Mouse (Mus musculus): Measurements from ENCODE around the gene Ankrd54. TPM values are rescaled to one million over a fixed set of nuclear protein-coding genes. Genes with fewer than 3 reads are reported as not detected.

Gene Ankrd54
- polyA plus RNA-seq (2014; fragmentation: Illumina TruSeq; extraction: RNeasy Lipid Tissue Mini Kit (QIAGEN cat#74804); ENCODE audit: low read depth, low replicate concordance) = 1.1 TPM

DNA sequence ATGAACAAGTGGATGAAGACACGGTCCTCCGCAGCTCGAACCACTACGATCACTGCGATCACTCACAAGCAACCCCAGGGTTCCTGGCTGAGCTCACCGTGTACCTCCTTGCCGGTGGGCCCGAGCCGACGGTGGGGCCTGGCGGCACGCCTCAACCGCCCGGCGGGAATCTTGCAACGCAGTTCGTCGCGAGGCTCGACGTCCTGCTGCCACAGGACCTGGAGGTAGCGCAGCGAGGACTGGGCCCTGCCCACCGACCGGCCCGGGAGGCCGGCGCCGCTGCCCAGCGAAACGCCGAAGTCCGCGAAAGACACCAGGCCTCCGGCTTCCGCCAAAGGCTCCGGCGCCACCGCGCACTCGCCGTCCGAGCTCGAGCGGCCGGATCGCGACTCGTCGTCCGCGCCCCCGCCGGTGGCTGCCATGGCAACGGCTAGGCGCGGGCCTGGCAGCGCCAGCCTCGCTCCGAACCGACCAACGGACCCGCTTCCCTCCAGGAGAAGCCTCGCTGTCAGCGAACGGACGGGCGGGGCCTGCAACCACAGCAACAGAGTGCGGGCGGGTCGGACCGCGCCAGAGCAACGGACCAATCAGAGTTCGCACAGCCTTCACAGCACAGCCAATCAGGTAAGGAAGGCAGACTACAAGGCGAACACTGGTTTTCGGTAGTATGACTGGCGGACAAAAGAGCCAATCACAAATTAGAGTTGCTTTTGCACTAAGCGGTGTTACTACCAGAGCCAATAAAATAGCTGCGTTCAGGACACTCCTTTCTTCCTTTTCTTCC lies at the start of gene Ankrd54:
TSS of gene Ankrd54 (minus strand) at position 518 of the 784 bp plus-strand sequence.

GRCm38 (mm10) chr15:79108421-79109320 lies 46.0 kb upstream of the Ankrd54 start, which contains the start of gene Micall1:
Micall1 (plus strand) TSS chr15:79108898.

DNA sequence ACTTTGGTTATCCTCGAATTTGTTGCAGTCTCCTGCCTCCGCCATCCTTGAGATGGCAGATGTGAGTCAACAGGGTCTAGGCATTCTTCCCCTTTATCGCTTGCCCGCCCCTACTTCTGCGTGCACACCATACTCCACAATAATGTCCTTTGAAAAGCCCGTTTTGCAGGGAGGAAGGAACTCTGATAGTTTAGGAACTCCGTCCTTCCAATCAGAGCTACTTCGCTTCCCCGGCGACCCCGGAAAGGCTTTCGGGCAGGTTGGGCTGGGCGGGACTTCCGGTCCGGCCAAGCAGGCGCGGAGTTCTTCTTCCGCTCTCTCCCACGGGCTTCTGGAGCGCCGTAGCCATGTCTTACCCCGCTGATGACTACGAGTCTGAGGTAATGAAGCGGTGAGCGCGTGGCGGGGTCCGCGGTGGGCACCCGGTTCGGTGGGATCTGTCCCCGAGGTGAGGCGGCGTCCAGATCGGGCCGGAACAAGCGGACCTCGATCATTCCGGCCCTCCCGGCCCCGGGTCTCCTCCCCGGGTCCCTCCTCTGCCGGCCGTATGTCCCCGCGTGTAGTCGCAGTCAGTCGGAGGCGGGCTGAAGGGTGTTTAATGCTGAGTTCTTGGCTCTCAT lies 12.3 kb upstream of the Ankrd54 start, which contains the start of gene Eif3l:
TSS of gene Eif3l (plus strand) at position 267 of the 620 bp plus-strand sequence.

DNA sequence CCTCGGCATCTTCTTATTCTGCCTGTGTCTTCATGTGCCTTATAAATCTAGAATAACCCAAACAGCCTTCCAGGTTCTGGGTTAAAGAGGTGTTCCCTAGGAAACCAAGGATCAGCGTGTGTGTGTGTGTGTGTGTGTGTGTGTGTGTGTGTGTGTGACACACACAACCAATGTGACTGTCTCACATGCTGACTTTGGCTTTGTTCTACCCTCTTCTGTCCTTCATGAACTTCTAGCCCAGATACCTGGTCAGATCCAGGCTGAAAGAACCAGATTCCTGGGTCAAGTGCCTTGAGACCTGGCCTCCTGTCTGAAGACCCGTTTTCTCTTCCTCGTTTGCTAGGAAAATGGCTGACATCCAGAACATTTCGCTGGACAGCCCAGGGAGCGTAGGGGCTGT lies 21.1 kb downstream of the Ankrd54 start, which contains the start of gene Galr3:
TSS of gene Galr3 (plus strand) at position 301 of the 400 bp plus-strand sequence.

GRCm38 (mm10) chr15:79028237-79028738 lies 34.4 kb downstream of the Ankrd54 start, which contains the start of gene H1f0:
H1f0 (plus strand) TSS chr15:79028450.

Other genes with a start within 250 kb of the Ankrd54 start
- gene Cdc42ep1, start 220.3 kb downstream of the Ankrd54 start, polyA plus RNA-seq (2014; fragmentation: Illumina TruSeq; extraction: RNeasy Lipid Tissue Mini Kit (QIAGEN cat#74804); ENCODE audit: low read depth, low replicate concordance) = 0.16 TPM
- not detected for gene Lgals2, start 207.4 kb downstream of the Ankrd54 start, polyA plus RNA-seq (2014; fragmentation: Illumina TruSeq; extraction: RNeasy Lipid Tissue Mini Kit (QIAGEN cat#74804); ENCODE audit: low read depth, low replicate concordance)
- gene Gga1, start 185.7 kb downstream of the Ankrd54 start, polyA plus RNA-seq (2014; fragmentation: Illumina TruSeq; extraction: RNeasy Lipid Tissue Mini Kit (QIAGEN cat#74804); ENCODE audit: low read depth, low replicate concordance) = 0.20 TPM
- gene Gm49510, start 163.2 kb downstream of the Ankrd54 start, polyA plus RNA-seq (2014; fragmentation: Illumina TruSeq; extraction: RNeasy Lipid Tissue Mini Kit (QIAGEN cat#74804); ENCODE audit: low read depth, low replicate concordance) = not detected
- 0.93 TPM for gene Sh3bp1, start 163.1 kb downstream of the Ankrd54 start, polyA plus RNA-seq (2014; fragmentation: Illumina TruSeq; extraction: RNeasy Lipid Tissue Mini Kit (QIAGEN cat#74804); ENCODE audit: low read depth, low replicate concordance)
- not detected for gene Pdxp, start 149.0 kb downstream of the Ankrd54 start, polyA plus RNA-seq (2014; fragmentation: Illumina TruSeq; extraction: RNeasy Lipid Tissue Mini Kit (QIAGEN cat#74804); ENCODE audit: low read depth, low replicate concordance)
- 1.1 TPM for gene Lgals1, start 136.2 kb downstream of the Ankrd54 start, polyA plus RNA-seq (2014; fragmentation: Illumina TruSeq; extraction: RNeasy Lipid Tissue Mini Kit (QIAGEN cat#74804); ENCODE audit: low read depth, low replicate concordance)
- gene Nol12, start 128.0 kb downstream of the Ankrd54 start, polyA plus RNA-seq (2014; fragmentation: Illumina TruSeq; extraction: RNeasy Lipid Tissue Mini Kit (QIAGEN cat#74804); ENCODE audit: low read depth, low replicate concordance) = 2.5 TPM
- gene Triobp, start 115.2 kb downstream of the Ankrd54 start, polyA plus RNA-seq (2014; fragmentation: Illumina TruSeq; extraction: RNeasy Lipid Tissue Mini Kit (QIAGEN cat#74804); ENCODE audit: low read depth, low replicate concordance) = 1.7 TPM
- gene H1f0, start 34.4 kb downstream of the Ankrd54 start, polyA plus RNA-seq (2014; fragmentation: Illumina TruSeq; extraction: RNeasy Lipid Tissue Mini Kit (QIAGEN cat#74804); ENCODE audit: low read depth, low replicate concordance) = 177 TPM
- gene Galr3, start 21.0 kb downstream of the Ankrd54 start, polyA plus RNA-seq (2014; fragmentation: Illumina TruSeq; extraction: RNeasy Lipid Tissue Mini Kit (QIAGEN cat#74804); ENCODE audit: low read depth, low replicate concordance) = not detected
- 82.4 TPM for gene Eif3l, start 12.3 kb upstream of the Ankrd54 start, polyA plus RNA-seq (2014; fragmentation: Illumina TruSeq; extraction: RNeasy Lipid Tissue Mini Kit (QIAGEN cat#74804); ENCODE audit: low read depth, low replicate concordance)
- 9.9 TPM for gene Micall1, start 46.0 kb upstream of the Ankrd54 start, polyA plus RNA-seq (2014; fragmentation: Illumina TruSeq; extraction: RNeasy Lipid Tissue Mini Kit (QIAGEN cat#74804); ENCODE audit: low read depth, low replicate concordance)
- gene Polr2f, start 78.1 kb upstream of the Ankrd54 start, polyA plus RNA-seq (2014; fragmentation: Illumina TruSeq; extraction: RNeasy Lipid Tissue Mini Kit (QIAGEN cat#74804); ENCODE audit: low read depth, low replicate concordance) = not detected
- 3.8 TPM for gene 1700088E04Rik, start 78.4 kb upstream of the Ankrd54 start, polyA plus RNA-seq (2014; fragmentation: Illumina TruSeq; extraction: RNeasy Lipid Tissue Mini Kit (QIAGEN cat#74804); ENCODE audit: low read depth, low replicate concordance)
- gene Sox10, start 102.3 kb upstream of the Ankrd54 start, polyA plus RNA-seq (2014; fragmentation: Illumina TruSeq; extraction: RNeasy Lipid Tissue Mini Kit (QIAGEN cat#74804); ENCODE audit: low read depth, low replicate concordance) = not detected
- gene Pick1, start 166.3 kb upstream of the Ankrd54 start, polyA plus RNA-seq (2014; fragmentation: Illumina TruSeq; extraction: RNeasy Lipid Tissue Mini Kit (QIAGEN cat#74804); ENCODE audit: low read depth, low replicate concordance) = 7.5 TPM
- 1.1 TPM for gene Gm49486, start 166.5 kb upstream of the Ankrd54 start, polyA plus RNA-seq (2014; fragmentation: Illumina TruSeq; extraction: RNeasy Lipid Tissue Mini Kit (QIAGEN cat#74804); ENCODE audit: low read depth, low replicate concordance)
- gene Slc16a8, start 191.9 kb upstream of the Ankrd54 start, polyA plus RNA-seq (2014; fragmentation: Illumina TruSeq; extraction: RNeasy Lipid Tissue Mini Kit (QIAGEN cat#74804); ENCODE audit: low read depth, low replicate concordance) = not detected
- gene Baiap2l2, start 222.6 kb upstream of the Ankrd54 start, polyA plus RNA-seq (2014; fragmentation: Illumina TruSeq; extraction: RNeasy Lipid Tissue Mini Kit (QIAGEN cat#74804); ENCODE audit: low read depth, low replicate concordance) = 2.9 TPM